Mouse (Mus musculus) hindbrain, embryonic 11.5 days (tissue): ENCODE data around the gene Nedd9. TPM values are rescaled to one million over a fixed set of nuclear protein-coding genes. Genes with fewer than 3 reads are reported as not detected.

Experiments
- ATAC-seq: fragments of 200-750 bp; cut with Nextera tagmentation; 2 replicates; pipeline ENCODE4 v1.8.0; 2017; ENCODE audit warnings: mild to moderate bottlenecking, moderate TSS enrichment, moderate library complexity; ENCODE audit not compliant: low FRiP score
- DNase-seq: peaks from one replicate; pipeline ENCODE4 v3.0.0-alpha.2; 2015; ENCODE audit warnings: low spot score
- H3K27ac ChIP-seq: fragments of 300-500 bp; sonication (generic); 2 replicates; pipeline ENCODE4 v1.5.1; 2014; ENCODE audit warnings: mild to moderate bottlenecking, low read depth, low read length
- H3K27me3 ChIP-seq: fragments of 300-500 bp; sonication (generic); 2 replicates; pipeline ENCODE4 v1.6.1; 2014; ENCODE audit warnings: mild to moderate bottlenecking, low read length, moderate library complexity, mixed read lengths; ENCODE audit not compliant: control insufficient read depth, insufficient read depth
- H3K36me3 ChIP-seq: fragments of 300-500 bp; sonication (generic); 2 replicates; pipeline ENCODE4 v1.6.1; 2014; ENCODE audit warnings: mild to moderate bottlenecking, low read length, moderate library complexity, mixed read lengths; ENCODE audit not compliant: control insufficient read depth, insufficient read depth
- H3K4me1 ChIP-seq: fragments of 300-500 bp; sonication (generic); replicated peaks from 2 replicates; pipeline ENCODE4 v1.6.1; 2014; ENCODE audit warnings: low read length, mixed read lengths; ENCODE audit not compliant: control insufficient read depth, insufficient read depth
- H3K4me2 ChIP-seq: fragments of 300-500 bp; sonication (generic); replicated peaks from 2 replicates; pipeline ENCODE4 v1.6.1; 2014; ENCODE audit warnings: mild to moderate bottlenecking, low read depth, low read length
- H3K4me3 ChIP-seq: fragments of 300-500 bp; sonication (generic); 2 replicates; pipeline ENCODE4 v1.5.1; 2014; ENCODE audit warnings: low read depth, low read length
- H3K9ac ChIP-seq: fragments of 300-500 bp; sonication (generic); 2 replicates; pipeline ENCODE4 v1.6.1; 2014; ENCODE audit warnings: low read depth, low read length
- H3K9me3 ChIP-seq: fragments of 300-500 bp; sonication (generic); 2 replicates; pipeline ENCODE4 v1.6.1; 2016; ENCODE audit warnings: low read length; ENCODE audit not compliant: control insufficient read depth
- WGBS: fragments of 180-500 bp; shearing (Covaris S2); extraction: QIAGEN DNeasy Blood & Tissue Kit; methylation state at CpG from one replicate; pipeline ENCODE4 v1.1.7; 2014; 5-methylcytosine and 5-hydroxymethylcytosine counted together
- polyA plus RNA-seq: library from polyadenylated mRNA; unstranded; fragments of >200 nt; fragmentation: Nextera tagmentation; extraction: Ambion mirVana; gene quantifications from 2 replicates; pipeline ENCODE4 v1.2.1, GENCODE M21; 2014

Nedd9 gene
- polyA plus RNA-seq, 1 experiment from 2014 or later: 22.6 TPM

DNA sequence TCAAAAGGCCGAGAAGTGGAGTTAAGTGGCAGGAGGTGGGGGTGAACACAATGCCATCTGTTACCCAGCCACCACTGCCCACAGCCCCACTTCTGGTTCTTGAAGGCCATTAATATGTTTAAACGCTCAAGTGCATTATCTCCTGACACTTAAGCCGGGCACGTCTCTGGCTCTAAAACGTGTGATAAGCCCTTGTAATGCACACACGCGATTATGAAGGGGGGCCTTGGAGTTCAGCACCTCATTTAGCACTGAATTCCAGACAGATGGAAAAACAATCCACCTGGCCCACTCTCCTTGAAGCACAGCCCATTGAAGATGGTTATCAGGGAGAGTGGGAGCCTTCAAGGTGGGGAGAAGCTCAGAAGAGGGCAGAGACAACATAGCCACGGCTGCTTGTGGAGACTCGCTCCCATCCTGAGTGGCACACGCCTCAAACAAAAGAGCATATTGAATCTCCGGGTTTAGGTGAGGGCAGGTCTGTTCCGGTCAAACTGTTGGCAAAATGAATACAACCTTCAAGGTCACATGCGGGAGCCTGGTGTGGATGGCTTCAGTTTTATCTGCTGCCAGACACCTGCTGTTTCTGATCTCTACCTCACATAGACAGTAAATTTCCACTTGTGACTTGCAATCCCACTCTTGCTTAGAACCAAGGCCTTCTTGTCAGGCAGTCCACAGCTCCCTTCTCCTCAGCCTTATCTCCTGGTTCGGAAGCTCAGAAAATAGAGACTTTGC is 30.7 kb downstream of the Nedd9 start:
- Histone ChIP-seq H3K4me1 (no peaks in the 10 kb centered on the region; the same call in 1 of the 2 replicates), H3K9ac (no peak overlapping the region), H3K9me3 (no peaks in the 10 kb centered on the region), H3K4me3 (no peak overlapping the region), H3K27me3 (no peaks in the 10 kb centered on the region), H3K27ac (no peak overlapping the region), H3K4me2 (no peak overlapping the region), H3K36me3 (no peaks in the 10 kb centered on the region)
- DNase-seq (no peak), ATAC-seq (no peak)
- WGBS: 81% methylated on average over 14 of the region's 14 CpGs

DNA sequence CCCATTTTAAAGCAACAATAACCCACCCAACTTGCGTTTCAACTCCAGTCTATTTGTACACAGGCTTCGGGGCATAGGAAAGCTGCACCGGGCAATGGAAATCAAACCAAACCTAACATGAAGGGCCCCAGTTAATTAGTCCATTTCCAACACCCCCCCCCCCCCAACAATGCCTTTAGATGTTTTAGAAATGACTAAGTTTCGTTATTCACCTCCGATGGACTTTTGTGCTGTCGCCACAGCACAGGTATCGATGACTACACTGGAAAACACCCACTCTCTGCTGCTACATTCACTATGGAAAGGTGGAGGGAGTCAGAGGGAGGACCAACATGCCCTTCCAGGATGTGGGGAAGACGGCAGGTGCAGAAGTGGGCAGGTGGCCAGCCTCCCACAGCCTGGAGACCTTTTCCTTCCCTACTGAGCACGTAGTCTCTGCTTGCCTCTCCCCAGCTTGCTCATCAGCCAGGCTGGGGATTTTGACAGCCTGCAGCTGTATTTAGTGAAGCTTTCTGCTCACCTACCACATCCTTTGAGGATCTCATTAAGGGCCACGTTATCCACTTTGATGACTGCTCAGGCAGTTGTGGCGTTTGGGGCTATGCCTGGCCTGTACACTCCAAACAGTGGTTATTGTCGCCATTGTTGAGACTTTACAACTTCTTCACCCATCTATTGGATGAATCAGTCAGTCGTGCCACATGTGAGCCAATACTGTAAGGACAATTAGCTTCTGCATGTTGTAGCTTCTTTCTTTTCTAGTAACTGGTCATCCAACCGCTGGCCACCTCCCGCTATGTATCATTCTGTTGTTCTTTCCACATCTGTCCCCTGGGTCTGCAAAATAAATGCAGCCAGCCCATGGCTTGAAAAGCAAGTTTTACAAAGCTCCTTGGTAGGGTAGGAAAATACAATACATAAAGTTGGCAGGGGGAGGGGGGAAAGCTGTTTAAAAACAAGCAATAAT is 33.7 kb downstream of the Nedd9 start:
- no peaks in the 10 kb centered on the region for H3K27me3 ChIP-seq
- H3K4me1 ChIP-seq: no peaks in the 10 kb centered on the region; the same call in 1 of the 2 replicates
- no peak overlapping the region for H3K4me2 ChIP-seq
- H3K9me3 ChIP-seq: no peaks in the 10 kb centered on the region
- no peak overlapping the region for H3K4me3 ChIP-seq
- no peak for ATAC-seq
- no peak overlapping the region for H3K27ac ChIP-seq
- H3K9ac ChIP-seq: no peak overlapping the region
- H3K36me3 ChIP-seq: no peaks in the 10 kb centered on the region
- no peak for DNase-seq
- 87% methylated on average over 15 of the region's 15 CpGs for WGBS

DNA sequence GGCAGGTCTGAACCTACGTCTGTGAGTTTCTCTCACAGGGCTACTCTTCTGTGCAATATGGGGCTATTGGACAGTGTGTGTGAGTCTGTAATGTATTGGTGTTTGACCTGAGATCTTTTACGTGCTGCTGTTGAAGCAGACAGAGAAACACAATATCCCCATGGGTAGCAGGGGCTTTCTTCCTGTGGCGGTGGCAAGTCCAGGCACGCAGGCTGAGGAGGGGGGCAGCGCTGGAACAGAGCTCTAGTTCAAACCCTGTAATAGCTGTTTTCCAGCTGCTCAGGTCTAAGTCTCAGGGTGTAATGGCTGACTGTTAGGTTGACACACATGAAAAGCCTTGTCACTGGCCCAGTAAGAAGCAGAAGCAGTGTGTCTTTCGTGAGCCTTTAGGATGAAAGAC is 36.3 kb downstream of the Nedd9 start:
- 61% methylated on average over 6 of the region's 6 CpGs for WGBS
- no peak overlapping the region for H3K4me3 ChIP-seq
- ATAC-seq: no peak
- H3K36me3 ChIP-seq: no peaks in the 10 kb centered on the region
- no peaks in the 10 kb centered on the region for H3K4me1 ChIP-seq
- H3K27me3 ChIP-seq: no peaks in the 10 kb centered on the region
- H3K4me2 ChIP-seq: no peak overlapping the region
- DNase-seq: no peak
- H3K9me3 ChIP-seq: no peaks in the 10 kb centered on the region
- no peak overlapping the region for H3K9ac ChIP-seq
- no peak overlapping the region for H3K27ac ChIP-seq

DNA sequence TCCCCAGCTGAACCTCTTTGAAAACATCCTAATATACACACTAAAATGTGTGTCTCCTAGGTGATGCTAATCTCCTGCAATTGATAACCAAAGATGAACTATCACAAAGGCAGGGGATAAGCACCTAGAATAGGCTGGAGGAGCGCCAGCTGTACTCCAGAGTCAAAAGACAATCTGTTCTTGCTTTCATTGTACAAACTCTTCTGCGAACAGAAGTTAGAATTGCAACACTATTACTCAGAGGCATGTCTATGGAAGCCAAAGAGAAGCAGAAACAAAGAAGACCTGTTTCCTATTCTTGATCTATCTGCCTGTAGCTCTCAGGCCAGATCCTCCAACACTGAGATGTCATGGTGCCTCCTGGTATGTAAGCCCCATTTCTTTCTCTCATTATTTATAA is 38.0 kb downstream of the Nedd9 start:
- no peak overlapping the region for H3K4me3 ChIP-seq
- 85% methylated on average over 2 of the region's 2 CpGs for WGBS

DNA sequence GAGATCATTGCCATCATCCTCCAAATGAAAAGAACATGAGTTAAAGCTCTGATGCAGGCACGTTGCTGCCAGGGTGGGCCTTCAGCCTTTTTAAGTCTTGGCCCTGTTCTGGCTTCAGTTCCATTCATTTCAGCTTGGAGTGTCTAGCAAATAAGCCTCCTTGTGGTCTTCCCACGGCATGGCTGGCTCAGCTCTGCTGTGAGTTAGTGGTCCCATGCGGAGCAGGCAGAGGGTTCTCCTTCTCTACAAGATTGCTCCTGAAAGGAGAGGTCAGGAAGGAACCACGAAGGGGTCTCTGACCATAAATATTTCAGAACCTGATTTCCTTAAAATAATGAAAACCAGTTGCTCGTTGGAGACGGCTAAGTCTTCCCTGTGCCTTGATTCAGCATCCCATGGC is 40.0 kb downstream of the Nedd9 start:
- Histone ChIP-seq H3K36me3 (no peaks in the 10 kb centered on the region), H3K27ac (no peak overlapping the region), H3K4me3 (no peak overlapping the region), H3K4me1 (0 out of 2 replicates have a peak, but pooled peaks cover 3% of the 10 kb centered on the region), H3K27me3 (no peaks in the 10 kb centered on the region), H3K9me3 (no peaks in the 10 kb centered on the region), H3K9ac (no peak overlapping the region), H3K4me2 (no peak overlapping the region)
- ATAC-seq (no peak), DNase-seq (no peak)
- WGBS: 64% methylated on average over 6 of the region's 6 CpGs

More for the DNA sequence above, 38.0 kb downstream of the Nedd9 start:
- no peaks in the 10 kb centered on the region for H3K4me1 ChIP-seq
- ATAC-seq: no peak
- no peak for DNase-seq
- H3K27me3 ChIP-seq: no peaks in the 10 kb centered on the region
- H3K4me2 ChIP-seq: no peak overlapping the region
- H3K36me3 ChIP-seq: no peaks in the 10 kb centered on the region
- H3K9me3 ChIP-seq: no peaks in the 10 kb centered on the region
- H3K27ac ChIP-seq: no peak overlapping the region
- no peak overlapping the region for H3K9ac ChIP-seq

DNA sequence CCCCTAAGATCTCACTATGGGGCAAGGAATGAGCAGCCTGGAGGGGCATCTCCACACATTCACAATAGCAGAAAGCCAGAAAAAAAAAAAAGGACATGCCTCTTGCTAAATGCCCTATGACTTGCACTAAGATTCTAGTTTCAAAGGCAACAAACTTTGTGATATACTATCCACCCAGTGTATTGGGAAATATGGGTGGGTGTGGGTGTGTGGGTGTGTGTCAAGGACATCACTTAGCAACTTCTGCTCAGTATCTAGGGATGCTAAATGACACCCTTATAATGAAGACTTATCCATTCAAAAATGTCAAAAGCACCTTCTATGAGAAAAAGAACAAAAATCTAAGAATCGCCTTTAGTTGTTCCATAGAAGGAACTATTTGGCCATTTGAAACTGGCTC is 40.6 kb downstream of the Nedd9 start:
- H3K4me3 ChIP-seq: no peak overlapping the region
- no peaks in the 10 kb centered on the region for H3K36me3 ChIP-seq
- H3K9ac ChIP-seq: no peak overlapping the region
- no peak for ATAC-seq
- H3K27me3 ChIP-seq: no peaks in the 10 kb centered on the region
- H3K27ac ChIP-seq: no peak overlapping the region
- H3K4me2 ChIP-seq: no peak overlapping the region
- no peak for DNase-seq
- 0 out of 2 replicates have a peak, but pooled peaks cover 3% of the 10 kb centered on the region for H3K4me1 ChIP-seq
- H3K9me3 ChIP-seq: no peaks in the 10 kb centered on the region
- WGBS: 96% methylated on average over 1 of the region's 1 CpGs

DNA sequence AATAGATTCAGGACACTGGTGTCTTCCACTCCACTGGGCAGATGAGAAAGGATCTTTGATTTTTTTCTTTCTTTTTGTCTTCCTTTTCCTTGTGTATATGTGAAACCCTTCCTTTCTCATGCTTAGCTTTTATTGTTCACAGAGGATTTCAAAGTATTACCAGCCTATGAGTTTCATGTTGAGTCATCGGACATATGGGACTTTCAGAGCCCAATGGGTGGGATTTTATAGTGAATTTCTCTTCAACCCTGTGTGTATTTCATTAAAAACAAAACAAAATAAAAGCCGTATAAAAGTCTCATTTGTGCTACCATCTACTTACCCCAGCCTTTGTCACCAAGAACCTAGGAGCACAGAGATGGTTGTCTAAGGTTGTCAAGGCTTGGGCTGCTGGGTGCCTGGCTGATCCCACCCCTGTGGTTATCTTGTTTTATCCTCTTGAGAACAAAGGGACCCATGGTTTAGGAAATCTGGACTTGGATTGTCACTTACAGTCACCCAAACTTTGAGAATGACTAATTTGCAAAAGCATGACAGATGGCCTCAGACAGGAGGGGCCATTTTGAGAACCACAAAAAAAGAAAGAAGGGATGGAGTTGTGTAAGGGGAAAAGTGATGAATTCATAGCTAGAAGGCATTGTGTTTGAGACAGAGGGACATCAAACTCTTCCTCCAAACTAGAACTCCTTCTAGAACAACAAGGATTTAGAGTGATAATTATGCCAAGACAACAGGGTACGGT is 41.9 kb downstream of the Nedd9 start:
- H3K36me3 ChIP-seq: no peaks in the 10 kb centered on the region
- H3K4me3 ChIP-seq: no peak overlapping the region
- ATAC-seq: no peak
- no peak overlapping the region for H3K9ac ChIP-seq
- H3K27ac ChIP-seq: no peak overlapping the region
- 94% methylated on average over 3 of the region's 3 CpGs for WGBS
- H3K27me3 ChIP-seq: no peaks in the 10 kb centered on the region
- DNase-seq: no peak
- 0 out of 2 replicates have a peak, but pooled peaks cover 3% of the 10 kb centered on the region for H3K4me1 ChIP-seq
- H3K4me2 ChIP-seq: no peak overlapping the region
- H3K9me3 ChIP-seq: no peaks in the 10 kb centered on the region

DNA sequence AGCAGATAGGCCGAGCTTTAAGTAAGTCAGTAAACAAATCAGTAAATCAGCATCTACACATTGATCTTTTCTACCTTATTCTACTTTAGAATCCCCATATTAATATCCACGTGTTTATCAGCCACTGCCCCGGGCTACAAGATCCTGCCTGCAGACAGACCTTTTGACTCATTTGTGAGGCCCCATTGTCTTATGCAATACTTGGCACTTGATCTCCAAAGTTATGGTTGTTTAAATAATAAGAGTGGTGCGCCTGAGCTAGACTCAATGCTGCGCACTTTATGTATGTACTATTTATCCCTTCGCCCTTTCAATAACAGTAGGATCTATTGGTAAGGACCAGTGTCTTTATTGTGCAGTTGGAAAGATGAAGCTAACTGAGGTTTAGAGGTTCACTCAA is 42.9 kb downstream of the Nedd9 start:
- WGBS: 92% methylated on average over 6 of the region's 6 CpGs
- Histone ChIP-seq H3K4me2 (no peak overlapping the region), H3K4me1 (0 out of 2 replicates have a peak, but pooled peaks cover 3% of the 10 kb centered on the region), H3K27ac (no peak overlapping the region), H3K4me3 (no peak overlapping the region), H3K9ac (no peak overlapping the region), H3K27me3 (no peaks in the 10 kb centered on the region), H3K9me3 (no peaks in the 10 kb centered on the region), H3K36me3 (no peaks in the 10 kb centered on the region)
- ATAC-seq (no peak), DNase-seq (no peak)
